Mouse (Mus musculus) layer of hippocampus, postnatal 14 days (tissue): ENCODE results near the gene Depdc7. TPM values are rescaled to one million over a fixed set of nuclear protein-coding genes. Genes with fewer than 3 reads are reported as not detected.
A peak's percentile ranks its signal among the peaks of the same experiment; 100 is the strongest.

Source experiments
- DNase-seq, 2 experiments: peaks; one replicate each; pipeline ENCODE4 v3.0.0; 2021 to 2022; ENCODE audit warnings: low spot score in 2 of 2, mixed read lengths in 1 of 2
- total RNA-seq, 2 experiments: library from RNA; stranded (reverse); gene quantifications; 2 replicates each; pipeline ENCODE4 v1.2.3; 2021

The Depdc7 gene
- total RNA-seq, 2 experiments from 2014 or later: 2.8 to 3.7 TPM

DNA sequence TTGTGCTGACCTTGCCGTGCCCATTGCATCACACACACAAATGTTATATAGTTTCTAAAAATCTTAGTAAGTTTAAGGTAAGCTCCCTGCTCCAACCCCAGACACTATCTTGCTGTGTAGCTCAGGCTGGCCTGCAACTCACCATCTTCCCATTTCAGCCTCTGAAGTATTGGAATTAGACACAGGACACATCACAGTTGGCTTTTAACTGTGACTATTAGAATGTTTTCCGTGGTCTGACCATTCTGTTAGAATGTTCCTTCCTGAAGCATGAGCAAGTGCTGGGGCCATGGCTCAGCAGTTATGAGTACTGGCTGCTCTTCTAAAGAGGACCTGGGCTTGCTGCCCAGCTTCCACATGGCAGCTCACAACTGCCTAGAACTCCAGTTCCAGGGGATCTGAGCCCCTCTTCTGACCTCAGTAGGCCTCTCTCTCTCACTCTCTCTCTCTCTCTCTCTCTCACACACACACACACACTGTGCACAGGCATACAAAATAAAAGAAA, 25.4 kb downstream of the Depdc7 start:
- no peak for DNase-seq

DNA sequence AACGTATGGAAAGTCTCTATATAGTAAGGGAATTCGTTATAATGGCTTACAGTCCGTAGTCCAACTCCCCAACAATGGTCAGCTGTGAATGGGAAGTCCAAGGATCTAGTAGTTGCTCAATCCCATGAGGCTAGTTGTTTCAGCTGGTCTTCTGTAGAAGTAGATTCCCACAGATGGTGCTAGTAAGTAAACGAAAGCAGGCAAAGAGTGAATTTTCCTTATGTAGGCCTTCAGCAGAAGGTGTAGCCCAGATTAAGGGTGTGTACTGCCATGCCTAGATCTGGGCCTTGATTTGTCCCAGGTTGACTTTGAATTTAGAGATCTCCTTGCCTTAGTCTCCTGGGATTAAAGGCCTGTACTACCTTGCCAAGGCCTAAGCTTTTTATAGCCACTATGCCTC, 26.4 kb downstream of the Depdc7 start, which contains the start of gene Pin1rt1:
Pin1rt1 (minus strand) TSS at position 101 of the 400 bp plus-strand sequence.
- no peak for DNase-seq

DNA sequence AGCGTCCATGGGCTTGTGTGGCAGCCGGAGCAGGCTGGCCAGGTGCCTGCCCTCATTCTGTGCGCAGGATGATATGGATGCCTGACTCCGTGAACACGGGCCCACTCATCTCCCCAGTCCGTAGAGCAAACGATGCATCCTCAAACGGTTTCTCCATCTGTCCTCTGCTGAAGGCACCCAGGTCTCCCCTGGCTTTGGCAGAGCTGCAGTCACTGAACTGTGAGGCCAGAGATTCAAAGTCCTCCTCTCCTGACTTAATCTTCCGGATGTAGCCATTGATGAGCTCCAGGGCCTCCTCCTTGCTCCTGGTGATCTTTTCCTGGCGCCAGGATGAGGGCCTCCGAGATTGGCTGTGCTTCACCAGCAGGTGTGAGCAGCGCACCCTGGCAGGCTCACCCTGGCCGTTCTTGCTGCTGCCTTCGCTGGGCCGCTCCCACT, 28.4 kb downstream of the Depdc7 start:
- peak in 1 of 2 experiments; percentile 14 for DNase-seq

DNA sequence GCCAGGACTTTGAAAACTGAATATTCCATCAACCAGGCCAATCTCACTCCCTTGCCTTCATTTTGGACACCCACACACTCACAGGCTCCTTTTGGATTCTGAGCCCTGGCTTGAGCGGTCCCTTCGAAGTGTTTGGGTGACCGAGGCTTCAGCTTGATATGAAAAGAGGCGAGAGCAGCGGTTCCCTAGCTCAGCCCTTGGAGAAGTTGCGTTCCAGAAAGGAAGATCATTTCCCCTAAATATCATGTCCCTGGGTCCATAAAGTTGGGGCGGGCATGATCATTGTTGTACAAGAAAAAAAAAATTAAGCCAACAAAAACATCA, 30.2 kb downstream of the Depdc7 start:
- no peak for DNase-seq

DNA sequence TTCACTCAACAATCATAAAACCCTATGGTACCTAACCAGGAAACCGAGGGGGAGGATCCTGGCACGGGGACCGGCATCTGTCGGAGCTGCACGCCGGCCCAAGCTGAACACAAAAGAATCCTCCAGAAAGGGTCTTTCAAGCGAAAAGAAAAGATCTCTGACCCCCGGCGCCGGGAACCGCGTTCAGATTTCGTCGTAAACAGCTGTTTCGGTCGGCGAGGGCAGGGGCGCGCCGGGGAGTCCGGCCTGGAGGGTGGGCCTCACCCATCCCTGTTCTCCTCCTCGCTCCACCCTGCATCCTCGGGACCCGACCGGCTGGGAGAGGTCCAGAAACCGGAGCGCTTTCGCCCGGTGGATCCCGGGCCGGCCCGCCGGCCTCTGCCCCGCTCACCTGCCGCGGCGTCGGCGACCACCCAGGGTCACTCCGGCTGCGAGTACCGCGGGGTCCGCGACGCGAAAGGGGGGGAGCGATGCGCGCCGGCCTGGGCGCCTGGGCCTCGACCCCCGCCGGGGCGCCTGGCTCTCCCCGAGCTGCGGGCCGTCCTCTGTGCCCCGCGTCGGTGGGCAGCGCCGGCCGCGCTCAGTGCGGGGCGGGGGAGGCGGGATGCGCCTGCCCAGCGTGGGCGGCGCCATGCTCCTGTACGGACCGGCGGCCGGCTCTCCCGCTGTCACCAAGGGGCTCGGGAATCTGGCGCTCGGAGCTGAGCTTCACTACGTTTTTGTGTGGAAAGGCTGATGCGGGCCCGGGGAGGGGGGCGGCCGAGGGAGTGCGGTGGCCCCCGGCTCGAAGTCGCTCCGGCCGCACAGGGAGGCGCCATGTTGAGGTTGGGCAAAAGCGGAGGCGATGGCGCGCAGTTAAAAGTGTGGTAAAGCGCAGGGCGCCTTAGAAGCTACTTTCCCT, 30.8 kb downstream of the Depdc7 start, which contains the start of gene Tcp11l1:
Tcp11l1 (minus strand) TSS at position 585 of the 901 bp plus-strand sequence.
- peak; percentile 66 to 78 for DNase-seq

DNA sequence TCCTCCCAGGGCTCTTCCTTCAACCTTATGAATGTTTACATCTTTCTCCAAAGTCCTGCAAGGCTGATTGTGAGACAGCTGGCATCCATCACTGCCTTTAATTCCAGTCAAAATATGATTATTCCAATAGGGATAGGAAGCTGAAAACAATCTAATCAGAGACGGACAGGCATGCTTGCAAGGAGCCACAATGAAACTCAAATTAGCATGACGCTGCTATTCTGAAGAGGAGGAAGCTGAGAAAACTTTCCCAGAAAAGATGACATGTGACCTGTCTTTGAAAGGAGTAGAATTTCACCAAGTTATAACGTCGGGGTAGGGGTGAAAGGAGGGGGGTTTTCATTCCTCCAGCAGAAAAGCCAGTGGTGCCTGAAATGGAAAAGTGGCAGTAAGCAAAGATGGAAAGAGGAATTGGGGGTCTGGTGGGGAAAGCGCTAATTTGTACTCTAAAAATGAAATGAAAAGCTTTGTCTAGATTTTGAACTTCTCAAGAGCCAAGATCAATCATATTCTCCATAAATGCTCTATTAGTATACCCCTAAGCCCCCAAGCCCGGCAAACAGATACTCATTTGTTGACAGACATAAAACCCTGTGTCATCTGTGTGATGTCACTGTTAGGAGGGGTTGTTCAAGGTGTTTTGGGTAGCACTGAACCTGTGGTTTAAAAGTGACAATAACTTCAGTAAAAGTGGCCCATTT, 31.9 kb downstream of the Depdc7 start:
- no peak for DNase-seq

DNA sequence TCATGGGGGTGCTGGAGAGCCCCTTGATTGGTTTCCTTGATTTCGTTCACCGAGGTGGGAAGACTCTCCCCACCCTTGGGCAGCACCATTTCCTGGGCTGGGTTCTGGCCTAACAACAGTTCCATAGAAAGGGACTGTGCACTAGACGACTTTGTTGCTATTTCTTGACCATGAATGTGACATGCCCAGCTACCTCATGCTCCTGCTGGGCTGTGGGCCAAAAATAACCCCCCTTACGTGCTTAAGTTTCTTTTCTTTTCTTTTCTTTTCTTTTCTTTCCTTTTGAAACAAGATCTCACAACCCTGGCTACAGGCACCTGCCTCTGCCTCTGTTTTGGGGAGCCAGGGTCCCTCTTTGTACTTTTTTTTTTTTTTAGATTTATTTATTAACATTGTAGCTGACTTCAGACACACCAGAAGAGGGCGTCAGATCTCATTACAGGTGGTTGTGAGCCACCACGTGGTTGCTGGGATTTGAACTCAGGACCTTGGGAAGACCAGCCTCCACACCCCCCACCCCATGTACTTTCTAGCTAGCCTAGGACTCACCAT, 32.8 kb downstream of the Depdc7 start:
- no peak for DNase-seq

DNA sequence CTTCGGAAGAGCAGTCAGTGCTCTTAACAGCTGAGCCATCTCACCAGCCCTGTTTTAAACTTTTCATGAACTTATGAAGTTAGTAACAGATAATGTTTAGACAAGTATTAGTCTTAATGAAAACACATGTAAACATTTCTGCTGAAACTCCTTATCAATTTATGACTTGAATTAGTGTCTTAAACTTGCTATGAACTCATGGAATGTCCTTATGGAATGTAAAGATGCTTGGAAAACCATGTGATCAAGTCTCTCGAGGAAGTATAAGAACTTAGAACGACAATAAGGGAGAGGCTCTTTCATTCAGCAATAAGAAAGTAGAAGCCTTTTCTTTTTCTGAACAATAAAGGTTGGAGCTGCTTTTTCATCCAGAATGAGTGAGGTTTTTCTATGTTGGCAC, 38.3 kb downstream of the Depdc7 start:
- no peak for DNase-seq

DNA sequence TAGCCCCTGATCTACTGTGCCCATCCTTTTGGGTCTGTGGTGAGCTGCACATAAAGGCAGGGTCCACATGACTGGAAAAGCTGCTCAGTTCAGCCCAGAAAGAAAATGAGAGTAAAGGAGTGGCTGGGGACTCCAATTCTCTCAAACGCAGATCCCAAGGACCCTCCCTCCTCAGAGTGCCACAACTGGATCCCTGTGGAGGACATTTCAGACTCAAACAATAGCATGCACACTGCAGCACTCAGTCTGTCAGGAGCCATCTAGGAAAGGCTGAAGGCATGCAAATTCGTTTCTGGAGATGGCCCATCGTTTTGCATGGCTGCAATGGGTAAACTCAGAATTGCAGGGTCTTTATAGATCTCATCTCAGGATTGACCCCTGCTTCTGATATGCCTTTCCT, 39.5 kb downstream of the Depdc7 start:
- DNase-seq: no peak

DNA sequence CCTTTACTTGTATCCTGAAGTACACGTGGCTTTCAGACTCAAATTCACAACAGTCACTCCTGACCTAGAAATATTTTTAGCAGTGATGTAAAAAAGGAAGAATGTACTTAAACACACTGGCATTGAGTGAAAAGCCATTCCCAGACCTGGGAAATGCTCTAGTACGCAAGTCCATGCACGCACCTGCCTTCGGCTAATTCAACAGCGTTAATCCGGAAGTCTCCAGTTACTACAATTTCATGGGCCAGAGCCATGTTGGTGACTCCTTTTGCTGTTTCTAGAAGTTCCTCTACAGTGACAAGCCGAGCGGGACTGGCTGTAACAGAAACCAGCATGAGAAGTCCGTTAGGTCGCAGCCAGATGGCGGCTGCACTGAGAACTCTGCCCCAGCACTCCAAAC, 43.0 kb downstream of the Depdc7 start:
- no peak for DNase-seq

DNA sequence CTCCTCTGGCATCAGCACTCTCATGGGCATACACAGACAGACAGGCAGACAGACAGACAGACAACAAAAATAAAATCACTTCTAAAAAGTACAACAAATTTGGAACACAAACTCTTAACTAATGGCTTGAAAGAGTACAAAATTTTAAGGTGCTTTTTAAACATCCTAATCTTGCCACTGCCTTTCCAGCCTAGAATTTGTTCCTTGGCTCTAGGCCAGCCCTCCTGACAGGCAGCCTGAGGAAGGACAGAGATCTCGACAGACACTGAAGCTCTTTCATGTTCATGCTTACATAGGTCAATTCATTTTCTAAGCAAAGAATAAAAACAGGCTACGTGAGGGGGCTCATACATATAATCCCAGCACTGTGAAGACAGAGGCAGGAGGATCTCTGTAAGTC, 50.1 kb downstream of the Depdc7 start:
- no peak for DNase-seq

DNA sequence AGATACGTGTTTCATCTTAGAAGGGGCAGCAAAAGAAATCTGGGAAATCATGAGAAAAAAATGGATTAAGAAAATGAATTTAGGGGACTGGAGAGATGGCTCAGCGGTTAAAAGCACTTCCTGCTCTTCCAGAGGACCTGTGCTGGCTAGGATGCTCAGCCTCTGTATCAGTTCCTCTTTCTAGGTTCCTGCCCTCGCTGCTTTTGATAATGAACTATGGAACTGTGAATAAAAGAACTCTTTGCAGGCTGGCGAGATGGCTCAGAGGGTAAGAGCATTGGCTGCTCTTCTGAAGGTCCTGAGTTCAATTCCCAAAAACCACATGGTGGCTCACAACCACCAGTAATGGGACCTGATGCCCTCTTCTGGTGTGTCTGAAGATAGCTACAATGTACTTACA, 52.0 kb downstream of the Depdc7 start:
- no peak for DNase-seq

DNA sequence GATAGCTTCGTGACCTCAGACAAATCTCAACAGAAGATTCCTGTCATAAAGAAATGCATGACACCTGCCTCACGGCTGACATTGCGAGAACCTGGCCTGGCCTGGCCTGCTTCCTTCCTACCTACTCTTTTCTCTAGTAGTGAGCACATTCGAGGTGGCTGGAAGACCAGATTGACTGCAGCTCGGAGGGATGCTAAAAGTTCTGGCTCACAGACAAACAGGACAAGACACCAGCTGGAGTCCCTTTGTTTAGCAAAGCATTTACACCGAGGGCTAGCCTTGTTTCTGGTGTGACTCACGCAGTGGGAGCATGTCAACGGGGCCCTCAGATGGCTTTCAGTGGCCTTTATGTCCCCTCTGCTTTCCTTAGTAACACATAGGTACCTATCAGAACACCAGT, 54.0 kb downstream of the Depdc7 start:
- DNase-seq: no peak

DNA sequence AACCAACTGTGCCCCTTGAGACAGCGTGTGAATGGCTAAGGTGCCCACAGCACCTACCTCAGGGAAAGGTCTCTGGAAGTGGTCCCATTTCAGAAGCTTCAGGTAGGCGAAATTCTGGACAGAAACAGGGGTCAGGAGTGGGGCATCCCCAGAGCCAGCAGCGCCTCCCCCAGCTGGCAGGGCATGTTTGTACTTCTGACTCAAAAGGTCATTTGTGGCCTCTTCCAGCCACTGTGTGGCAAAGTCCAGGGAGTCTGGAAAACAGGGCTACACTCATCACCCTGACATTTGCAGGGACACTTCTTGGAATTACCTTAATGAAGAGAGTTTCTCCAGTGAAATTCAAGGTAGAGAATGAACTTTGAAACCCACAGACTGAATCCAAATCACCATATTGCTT, 54.4 kb downstream of the Depdc7 start:
- DNase-seq: no peak

DNA sequence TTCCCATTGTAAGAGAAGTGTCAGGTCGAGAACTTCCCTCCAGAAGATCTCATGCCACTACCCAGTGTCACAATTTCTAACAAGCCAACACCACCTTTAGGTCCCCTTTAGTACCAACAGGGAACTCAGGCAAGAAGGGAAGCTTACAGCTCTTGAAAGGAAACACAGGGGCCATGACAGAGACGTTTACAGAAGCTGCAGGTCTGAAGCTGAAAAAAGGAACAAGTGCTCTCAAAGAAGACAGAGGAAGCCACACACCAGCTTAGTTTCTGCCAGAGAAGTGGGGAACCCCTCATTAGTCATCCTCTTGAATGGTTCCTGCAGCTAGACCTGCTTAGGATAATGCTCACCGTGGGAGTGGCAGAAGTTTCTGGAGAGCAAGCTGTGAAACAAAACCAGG, 55.4 kb downstream of the Depdc7 start:
- no peak for DNase-seq

DNA sequence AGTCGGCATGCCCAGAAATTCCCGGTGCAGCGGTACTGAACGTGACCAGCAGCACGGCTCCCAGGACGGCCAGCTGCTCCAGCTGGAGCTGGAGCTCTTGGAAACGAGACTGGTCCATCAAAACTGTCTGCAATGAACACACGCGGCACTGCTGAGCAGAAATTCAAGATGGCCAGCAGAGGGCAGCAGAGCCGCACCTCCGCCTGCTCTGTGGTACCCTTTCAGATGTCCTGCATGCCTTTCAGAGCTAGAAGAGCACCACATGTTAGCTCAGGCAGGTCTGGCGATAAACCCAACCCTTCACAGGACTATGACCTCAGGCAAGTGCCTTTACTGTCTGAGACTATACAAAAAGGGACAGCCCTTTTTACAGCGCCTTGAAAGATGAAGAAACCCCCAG, 57.3 kb downstream of the Depdc7 start:
- peak; percentile 81 to 85 for DNase-seq

DNA sequence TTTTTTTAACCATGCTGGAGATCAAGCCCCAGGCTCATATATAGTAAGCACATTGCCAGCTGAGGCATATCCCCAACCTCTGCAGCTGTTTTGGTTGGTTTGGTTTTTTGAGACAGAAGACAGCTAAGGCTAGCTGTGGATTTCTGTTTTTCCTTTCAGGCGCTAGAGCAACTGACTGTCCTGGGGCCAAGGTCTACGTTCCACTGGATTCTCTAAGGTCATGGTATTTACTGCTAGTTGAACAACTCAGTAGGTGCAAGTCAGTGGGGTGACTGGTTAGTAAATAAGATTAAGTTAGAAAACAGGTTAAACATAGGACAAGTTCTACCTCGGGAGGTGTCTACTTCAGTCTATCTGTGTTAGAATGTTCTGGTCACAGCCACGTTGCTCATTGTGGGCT, 57.9 kb downstream of the Depdc7 start:
- no peak for DNase-seq

DNA sequence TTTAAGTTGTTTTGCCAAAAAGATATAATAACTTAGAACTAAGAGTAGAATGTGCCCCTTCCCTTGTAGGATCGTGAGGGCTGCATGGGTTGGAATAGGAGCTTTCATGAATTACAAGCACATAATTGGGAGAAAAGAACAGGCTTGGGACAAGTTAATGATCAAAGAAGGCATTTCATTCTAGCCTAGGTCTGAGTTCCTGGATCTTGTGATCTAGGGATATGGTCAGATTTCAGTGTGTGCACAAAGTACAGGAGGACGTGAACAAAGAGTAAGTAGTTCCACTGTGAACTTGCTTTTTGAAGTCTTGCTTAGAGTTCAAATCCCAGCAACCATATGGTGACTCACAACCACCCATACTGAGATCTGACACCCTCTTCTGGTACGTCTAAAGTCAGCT, 65.4 kb downstream of the Depdc7 start:
- DNase-seq: no peak
